In genomic region chr4:8372069-8372468, GRCm38 (mm10) we compare ENCODE assay signal across 13 mouse cellular contexts.
DNase-seq lines count a peak whose midpoint lies in the region; TF ChIP-seq lines count a peak whose summit lies in the region.
"Had no signal": no experiment of that assay in that cellular context is flagged by ENCODE, and none has a peak within 500 bp of the region (broad histone marks: within the 10 kb centered on the region; RNA-seq: fewer than 3 reads in every experiment).

No protein-coding gene starts in this region.

- no peak overlapping the region for H3K27ac ChIP-seq in layer of hippocampus, adult 2 months
- H3K27ac ChIP-seq: embryonic facial prominence, embryonic 10.5 days; forebrain, embryonic 13.5 days; hindbrain, embryonic 10.5 days; lung, embryonic 15.5 days; midbrain, embryonic 15.5 days had no signal

- peak; percentile 76 for TF ChIP-seq CTCF in layer of hippocampus, adult 2 months (conservative IDR thresholded peaks at IDR 0.05)

- no peak overlapping the region for H3K4me3 ChIP-seq in layer of hippocampus, adult 2 months
- H3K4me3 ChIP-seq: embryonic facial prominence, embryonic 10.5 days; forebrain, embryonic 13.5 days; hindbrain, embryonic 10.5 days; lung, embryonic 15.5 days; midbrain, embryonic 15.5 days had no signal

- peak; percentile 24 for DNase-seq in embryo, embryonic 10.5 days (ENCODE audit: low spot score)
- DNase-seq in embryo, embryonic 9.5 days (ENCODE audit: extremely low spot score) = no peak
- no peak for DNase-seq in layer of hippocampus, adult 2 months (ENCODE audit: low spot score in 2 of 2)
- DNase-seq in layer of hippocampus, adult 9-10 months (ENCODE audit: low spot score) = no peak
- DNase-seq in 3T3-L1 (ENCODE audit: low read depth, low spot score) (peak; percentile 55), R1 (ENCODE audit: low read depth, low spot score) (peak; percentile 46)
- DNase-seq in adrenal gland, adult 18-20 months (ENCODE audit: low spot score in 2 of 2) = no peak
- DNase-seq in layer of hippocampus, postnatal 36 days = no peak

Comparison
In these comparisons a context has a peak if more than half of its experiments do, and no peak if none do; other contexts are left out.
1. DNase-seq: peak in embryo, embryonic 10.5 days (single experiment), 3T3-L1 (single experiment) and R1 (single experiment); none in embryo, embryonic 9.5 days (single experiment), layer of hippocampus, adult 2 months (0 of 2), layer of hippocampus, adult 9-10 months (single experiment), adrenal gland, adult 18-20 months (0 of 2) and layer of hippocampus, postnatal 36 days (0 of 2).